Mouse (Mus musculus): ENCODE results near the gene Armc9.

DNA sequence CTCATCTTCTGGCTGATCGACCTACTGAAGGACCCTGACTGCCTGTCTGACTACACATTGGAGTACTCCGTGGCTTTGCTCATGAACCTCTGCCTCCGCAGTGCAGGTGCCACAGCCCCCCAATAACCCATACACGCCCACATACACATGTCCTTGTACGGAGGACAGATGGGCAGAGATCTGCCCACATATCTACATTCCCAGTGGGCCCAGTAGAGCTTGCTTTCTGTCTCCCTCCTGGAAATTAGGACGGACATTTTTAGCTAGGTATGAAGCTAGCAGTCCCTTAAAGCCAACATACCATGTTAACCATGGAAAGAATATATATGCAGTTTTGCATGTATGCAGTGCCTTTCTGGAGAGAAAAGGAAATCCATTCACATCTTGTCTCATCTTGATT lies 43.7 kb downstream of the Armc9 start:
- TF ChIP-seq CTCF (IDR thresholded peaks at IDR 0.05; ENCODE audit: low read depth, low read length) (no peak), POLR2A (IDR thresholded peaks at IDR 0.05; ENCODE audit: extremely low read depth, insufficient read depth, low read length) (no peak)

Measured in liver, adult 2 months (tissue).